Mouse (Mus musculus) right cerebral cortex, adult 18-20 months (tissue): ENCODE data around the gene Npnt.

Experiments
- DNase-seq: peaks from one replicate; pipeline ENCODE4 v3.0.0; 2022; ENCODE audit warnings: mixed read lengths

Gene Npnt

DNA sequence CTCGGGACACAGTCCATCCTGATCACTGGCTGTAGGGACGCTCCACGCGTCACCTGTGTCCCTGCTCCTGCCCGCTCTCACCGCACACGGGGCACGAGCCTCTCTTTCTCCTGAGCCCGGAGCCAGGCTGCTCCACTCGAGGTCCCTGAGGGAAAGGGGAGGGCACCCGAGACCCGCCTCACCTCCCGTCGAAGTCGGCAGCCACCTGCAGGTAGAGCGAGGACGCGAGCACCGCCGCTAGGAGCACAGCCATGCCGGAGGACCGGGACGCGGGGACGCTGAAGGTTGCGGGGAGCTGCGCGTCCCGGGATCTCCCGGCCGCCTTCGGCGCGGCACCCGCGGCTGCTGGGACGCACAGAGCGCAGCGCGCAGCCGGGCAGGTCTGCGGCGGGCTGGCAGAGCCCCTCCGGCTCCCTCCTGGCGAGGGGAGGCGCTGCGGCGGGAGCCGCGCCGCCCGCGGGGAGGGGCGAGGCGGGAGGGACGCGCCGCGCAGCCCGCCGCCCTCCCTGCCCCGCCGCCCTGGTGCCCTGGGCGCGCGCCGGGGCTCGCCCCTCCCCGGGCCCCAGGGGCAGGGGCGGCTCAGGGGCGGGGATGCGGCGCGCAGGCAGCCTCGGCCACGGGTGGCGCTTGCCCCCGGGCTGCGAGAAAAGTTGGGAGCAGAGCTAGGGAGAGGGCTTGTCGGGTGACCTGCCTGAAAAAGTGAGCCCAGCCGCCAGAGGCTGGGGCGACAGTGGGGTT is at the start of gene Npnt:
Gene Npnt (minus strand): TSS at position 501 of the 738 bp plus-strand sequence.
- peak; percentile 19 for DNase-seq

DNA sequence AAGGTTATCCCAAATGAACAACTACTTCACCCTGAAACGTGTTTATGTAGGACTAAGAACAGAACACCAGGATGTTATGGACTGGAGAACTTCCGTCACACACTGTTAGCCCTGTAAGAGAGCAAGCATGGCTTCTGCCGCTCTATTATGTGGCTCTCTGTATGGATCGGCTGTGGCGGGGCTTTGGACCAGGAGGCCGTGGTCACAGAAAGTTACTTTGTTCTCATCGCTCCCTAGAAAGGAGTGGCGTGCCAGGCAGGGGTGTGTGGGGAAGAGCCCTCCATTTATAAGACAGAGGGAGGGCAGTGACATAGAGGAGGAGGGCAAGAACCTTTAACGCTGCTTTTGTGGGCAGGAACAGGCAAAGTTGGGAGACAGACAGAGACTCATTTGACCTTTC is 46.2 kb upstream of the Npnt start:
- DNase-seq, result no peak

DNA sequence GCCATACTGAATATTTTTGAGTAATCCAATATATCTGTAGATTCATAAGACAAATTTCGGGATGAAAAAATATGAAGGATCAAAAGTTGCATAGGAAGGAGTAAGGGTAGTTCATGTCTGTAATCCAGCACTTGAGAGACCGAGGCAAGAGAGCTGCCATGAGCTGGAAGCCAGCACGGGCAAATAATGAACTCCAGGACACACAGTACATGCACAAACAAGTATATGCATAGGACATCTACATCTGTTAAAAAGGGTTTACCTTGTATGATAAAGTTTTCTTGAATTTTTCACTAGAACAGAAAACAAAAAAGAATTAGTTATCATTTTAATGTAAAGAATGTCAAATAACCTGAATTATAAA is 45.8 kb upstream of the Npnt start:
- no peak for DNase-seq

DNA sequence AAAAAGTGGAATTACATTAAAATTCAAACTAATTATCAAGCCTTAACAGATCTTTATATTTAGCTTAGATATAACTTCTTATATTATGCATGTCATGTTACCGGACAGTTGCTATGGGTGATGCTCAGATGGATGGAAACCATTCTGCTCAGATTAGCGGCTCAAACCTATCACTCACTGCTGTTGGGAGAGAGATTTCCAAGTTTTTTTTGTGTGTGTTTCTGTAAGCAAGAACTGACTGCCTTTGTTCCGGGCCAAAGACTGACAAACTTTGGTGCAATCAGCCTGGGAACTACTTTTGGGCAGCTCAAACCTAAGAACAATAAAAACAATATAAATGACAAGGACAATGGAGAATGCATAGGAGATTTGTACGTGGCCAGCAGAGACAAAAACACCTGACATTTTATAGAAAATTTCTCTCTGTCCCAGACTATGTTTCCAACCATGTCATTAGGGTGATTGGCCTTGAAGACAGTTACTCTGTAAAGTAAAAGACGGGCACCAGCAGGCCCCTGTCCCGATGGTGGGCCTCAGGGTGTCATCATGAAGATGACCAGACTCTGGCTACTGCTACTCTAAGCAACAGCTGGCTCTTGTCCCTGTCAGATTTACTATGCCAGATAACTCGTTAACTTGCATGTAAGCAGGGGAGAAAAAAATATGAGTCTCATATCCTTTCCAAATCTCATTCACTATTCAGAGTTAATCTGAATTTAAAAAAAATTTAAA is 45.2 kb upstream of the Npnt start:
- DNase-seq, result no peak

DNA sequence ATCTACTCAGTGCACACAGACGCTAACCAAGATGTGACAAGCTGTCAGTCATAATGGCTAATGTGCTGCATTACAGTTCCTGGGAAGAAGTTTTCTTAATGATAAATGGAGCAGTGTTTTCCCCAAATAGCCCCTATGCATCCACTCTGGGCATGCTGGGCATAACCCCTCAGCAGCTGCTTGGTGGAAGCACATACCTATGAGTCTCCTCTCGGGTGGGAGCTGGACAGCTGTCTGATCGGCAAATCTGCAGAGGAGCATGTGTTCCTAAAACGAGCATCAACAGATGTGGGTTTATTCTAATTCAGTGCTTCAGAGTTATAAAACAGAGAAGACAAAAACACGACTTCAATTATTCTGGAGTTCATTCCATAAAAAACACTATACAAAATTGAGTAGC is 36.1 kb upstream of the Npnt start:
- no peak for DNase-seq

DNA sequence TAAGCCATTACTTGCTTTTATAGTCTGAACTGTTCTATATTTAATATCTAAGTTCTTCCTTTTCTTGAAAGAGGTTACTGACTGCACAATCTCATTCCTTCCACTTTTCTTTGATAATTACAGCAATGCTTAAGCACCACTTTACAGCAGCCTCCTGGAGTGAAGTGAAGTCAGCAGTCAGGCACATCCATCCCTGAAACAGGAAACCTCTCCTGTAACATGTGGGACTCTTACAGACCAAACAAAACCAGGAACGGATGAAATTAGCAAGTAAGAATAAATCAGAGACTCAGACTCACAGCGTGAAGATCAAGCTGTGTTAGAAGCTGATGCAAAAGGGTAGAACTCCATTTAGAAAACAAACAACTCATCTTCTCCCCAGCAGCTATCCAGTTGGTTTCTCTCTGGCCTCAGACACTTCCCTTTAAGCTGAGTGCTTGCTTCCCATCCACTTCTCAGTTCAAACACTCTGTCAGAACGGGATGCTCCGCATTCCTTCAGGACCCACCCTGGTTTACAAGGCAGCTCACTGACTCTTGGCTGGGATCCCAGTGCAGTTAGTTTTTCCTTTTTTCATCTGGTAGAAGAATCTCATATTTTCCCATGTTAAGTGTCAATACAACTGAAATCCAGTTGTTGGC is 33.9 kb upstream of the Npnt start:
- no peak for DNase-seq

DNA sequence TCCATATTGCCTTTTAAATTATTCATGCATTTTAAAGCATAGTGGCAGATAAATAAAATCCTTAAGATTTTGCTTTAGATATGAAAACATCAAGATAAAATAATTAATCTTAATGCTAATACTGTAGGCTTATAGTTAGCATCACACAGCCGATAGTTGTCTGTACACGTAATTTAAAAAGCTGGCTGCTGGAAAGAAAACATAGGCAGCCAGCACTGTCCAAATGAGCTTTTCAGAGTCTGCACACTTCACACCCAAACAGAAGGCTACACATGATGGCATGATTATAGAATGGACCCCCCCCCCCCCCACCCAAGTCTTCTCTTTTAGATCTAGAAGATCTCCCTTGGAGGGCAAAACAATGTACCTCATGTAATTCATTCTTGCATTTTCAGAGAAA is 31.9 kb upstream of the Npnt start:
- no peak for DNase-seq

DNA sequence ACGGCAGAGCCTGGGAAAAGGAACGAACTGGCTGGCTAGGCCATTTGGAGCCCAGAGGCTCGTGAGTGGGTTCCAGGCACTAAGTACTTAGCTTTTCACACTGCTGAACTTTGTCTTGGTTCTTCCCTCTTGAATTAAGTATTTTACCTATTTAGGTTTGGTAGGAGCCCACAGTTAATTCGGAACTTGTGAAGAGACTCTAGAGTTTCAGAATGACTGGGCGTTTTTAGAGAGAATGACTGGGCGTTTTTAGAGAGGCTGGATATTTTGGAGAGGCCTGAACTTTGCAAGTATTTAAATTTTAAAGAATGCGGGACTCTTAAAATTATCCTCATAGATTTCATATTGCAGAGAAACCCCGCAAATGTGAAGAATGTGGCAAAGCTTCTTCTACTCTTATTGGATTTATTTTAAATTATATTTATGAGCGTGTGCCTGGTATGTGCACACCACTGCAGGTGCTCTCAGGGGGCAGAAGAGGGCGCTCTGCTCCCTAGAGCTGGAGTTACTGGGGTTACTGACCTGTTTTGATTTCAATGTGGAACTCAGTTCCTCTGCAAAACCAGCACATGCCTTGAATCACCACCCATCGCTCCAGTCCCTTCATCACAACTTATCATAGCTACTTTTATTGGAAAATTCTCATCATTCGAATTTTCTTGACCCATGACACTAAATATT is 29.8 kb upstream of the Npnt start:
- no peak for DNase-seq

DNA sequence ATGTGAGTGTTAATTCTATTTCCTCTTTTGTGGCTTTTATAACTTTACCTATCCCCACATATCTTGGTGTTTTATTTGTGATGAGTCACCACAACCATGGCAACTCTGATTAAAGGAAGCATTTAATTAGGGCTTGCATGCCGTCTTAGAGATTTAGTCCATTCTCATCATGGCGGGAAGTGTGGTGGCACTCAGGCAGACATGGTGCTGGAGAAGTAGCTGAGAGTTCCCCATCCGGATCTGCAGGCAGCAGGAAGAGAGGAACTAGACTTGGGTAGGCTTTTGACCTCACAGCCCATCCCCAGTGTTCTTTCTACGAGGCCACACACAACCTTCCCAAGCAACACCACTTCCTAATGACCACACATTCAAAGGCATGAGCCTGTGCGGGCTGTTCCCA is 16.2 kb upstream of the Npnt start:
- DNase-seq, result no peak

DNA sequence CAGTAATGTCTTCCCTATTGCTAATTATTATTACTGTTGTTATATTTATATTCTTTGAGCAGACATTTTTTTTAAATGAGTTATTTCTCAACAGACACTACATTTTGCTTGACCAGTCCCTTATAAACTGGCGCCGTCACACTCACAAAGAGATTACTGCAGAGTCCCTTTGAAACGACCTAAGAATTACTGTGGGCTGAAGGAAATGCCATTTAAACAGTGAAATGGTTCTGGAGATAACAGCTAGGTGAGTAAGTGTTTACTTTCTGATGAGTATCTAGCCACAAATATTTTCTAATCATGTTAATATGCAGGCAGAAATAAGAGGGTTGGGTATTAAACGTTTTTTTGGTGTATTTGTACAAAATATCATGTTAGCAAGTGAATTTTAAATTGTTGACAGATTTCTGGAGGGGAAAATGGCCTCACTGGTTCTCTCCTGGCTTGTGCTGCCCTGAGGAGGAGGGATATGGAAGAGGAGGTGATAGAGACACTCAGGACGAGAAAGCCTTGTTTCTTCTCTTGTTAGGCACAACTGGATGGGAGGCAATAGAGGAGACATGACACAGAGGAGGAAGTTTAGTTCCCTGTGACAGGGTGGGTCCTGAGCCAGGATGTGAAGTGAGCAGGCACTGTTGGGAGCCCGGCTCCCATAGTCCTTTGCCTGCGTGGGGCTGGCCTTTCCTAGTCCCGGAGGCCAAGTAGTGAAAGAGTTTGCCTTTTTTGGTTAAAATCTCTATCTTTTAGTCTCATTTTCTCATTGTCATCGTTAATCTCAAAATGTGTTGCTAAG is 14.8 kb upstream of the Npnt start:
- no peak for DNase-seq

DNA sequence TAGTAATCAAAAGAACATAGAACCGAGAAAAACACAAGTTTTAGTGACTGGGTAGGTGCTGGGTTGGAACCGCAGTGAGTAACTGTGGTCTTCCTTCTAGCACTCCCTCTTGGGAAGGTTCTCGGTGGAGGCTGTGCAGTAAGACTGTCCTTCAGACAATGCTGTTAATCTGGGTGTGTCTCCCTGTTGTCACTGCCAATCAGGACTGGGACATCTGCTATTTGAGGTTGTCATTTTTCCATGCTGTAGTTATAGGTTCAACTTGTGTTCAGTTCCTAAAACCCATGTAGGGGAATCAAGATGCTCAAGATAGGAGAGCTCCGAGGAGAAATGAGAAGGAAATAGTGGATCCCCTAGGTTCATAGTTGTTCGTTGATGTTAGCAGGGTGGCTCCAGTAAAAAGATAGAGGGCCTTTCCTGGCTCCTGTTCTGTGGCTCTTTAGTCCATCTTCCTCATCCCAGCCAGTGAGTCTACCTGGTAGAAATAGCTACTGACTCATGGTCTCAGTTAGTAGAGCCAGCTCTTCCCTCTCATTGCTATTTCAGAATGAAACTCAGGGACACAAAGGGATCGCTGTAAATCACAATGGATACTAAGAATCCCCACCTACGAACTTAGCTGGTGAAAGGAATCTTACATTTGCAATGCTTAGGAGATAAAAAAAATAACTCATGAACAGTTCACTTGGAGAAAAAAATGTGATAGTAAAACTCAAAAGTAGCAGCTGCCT is 12.7 kb upstream of the Npnt start:
- no peak for DNase-seq

DNA sequence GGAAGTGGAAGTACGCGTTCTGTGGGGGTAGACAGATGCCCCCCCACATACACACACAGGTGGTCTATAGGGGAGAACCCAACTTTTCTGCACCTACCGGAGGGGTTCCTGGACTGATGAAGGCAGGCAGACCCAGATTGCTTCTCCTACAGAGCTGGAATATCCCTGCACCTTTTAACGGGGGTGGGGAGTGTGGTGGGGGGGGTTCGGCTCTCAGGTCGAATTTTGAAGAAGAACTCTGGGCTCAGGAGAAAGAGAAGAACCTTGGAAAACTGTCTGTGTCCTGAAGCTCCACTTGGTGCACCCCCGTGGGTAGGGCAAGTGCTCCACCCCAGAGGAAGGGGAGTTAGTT is 414 bp upstream of the Npnt start:
- DNase-seq, result no peak

DNA sequence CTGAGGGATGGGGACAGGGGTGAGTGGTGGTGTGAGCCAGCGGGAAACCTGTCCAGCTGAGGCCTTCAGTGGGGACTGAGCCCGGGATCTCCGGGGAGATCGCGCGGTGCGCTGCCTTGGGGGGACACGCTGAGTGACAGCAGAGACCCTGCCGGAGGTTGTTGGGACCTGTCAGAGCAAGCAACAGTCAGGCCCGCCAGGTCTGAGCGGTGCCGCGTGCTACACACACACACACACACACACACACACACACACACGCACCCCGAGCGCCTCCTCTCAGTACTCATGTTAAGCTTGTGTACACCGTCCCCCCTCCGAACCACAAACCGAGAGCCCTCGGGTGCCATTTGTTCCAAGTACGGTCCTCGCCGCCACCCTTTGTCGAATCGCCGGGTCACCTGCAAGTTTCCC is 706 bp downstream of the Npnt start:
- no peak for DNase-seq

DNA sequence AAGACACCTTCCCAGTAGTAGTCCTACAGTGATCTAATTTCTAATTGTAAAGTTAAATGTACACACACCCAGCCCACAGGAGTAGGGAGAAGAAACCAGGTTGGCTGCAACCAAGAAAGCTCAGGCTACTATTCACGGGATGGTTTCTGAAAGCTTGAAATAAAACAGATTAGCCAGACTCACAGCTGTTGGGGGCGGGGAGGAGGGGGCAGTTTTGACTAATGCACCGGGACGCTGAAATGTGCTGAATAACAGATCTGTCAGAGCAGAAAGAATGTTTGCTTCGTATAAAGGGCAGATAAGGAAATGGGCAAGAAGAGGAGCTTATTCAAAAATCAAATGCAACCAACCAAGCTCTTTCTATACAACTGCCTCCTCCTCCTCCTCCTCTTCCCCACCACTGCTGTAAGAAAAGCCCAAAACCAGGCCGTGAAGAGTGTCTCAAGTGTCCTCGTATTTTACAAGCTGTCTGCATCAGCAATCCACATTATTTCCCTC is 1.7 kb downstream of the Npnt start:
- DNase-seq, result no peak

DNA sequence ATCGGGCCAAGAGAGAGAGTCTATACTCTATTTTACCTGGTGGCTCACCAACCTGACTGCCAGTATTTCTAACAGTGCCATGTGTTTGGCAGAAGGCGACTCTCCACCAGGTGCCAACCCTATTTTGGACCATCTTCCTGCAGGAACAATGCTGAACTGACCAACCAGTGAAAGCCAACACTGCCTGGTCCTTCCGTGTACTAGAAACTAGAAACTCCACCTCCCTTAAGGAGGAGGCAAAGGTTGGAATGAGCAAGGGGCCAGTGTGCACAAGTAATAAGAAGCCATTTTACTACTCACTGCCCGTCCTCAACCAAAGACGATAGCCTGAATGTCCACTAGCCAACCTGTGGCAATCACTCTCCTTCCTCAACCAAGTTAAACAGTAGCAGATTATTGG is 4.0 kb downstream of the Npnt start:
- DNase-seq, result no peak

DNA sequence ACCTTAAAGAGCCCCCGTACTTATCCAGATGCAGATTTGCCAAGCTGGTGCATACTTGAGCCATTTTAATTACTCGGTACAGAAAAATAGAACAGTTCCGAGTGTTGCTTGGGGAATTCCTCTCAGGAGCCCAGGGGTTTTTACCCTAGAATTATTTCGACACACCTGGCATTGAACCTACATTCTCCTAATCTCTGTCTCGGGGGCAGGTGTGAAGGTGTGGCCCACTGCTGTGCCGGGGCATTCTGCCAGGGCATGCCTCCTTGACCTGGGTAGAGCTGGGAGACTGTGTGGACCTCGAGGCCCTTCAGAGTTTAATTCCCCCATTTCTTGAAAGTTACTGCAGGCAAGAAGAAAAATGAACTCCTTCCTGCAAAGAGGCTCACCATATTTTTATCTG is 4.4 kb downstream of the Npnt start:
- DNase-seq, result no peak

DNA sequence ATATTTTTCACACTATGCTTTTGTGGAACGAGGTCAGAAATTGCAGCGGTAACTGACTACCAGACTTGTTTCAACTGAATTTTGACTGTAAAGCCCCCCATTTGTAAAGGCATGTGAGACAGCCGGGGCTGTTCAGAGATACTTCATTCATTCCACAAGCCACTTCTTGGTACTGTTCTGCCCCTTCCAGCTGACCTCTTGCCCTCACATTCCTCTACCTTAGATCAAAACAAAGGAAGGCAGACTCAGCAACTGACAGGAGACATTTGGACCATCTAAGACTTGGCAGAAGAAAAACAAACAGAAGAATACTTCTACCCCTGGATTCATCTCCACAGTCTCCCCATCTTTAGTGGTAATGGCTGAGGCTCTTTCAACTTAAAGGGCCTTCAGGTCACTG is 5.5 kb downstream of the Npnt start:
- DNase-seq, result no peak

DNA sequence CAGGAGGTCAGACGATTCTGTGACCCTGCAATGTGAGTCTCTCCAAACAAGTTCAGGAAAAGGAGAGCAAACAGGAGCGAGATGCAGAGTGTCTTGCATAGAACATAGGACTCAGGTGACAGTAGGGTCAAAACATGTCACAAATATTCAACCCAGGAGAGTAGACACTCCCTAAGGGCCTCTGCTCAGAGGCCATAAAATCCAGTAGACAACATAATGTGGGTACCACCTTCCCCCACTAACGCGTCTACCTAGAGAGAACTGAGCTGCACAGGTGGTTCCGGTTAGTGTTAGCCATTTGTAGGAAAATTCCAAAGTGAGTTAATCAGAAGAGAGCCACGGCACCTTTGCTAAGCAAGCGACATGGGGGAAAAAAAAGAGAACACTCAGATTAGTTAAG is 5.9 kb downstream of the Npnt start:
- no peak for DNase-seq

DNA sequence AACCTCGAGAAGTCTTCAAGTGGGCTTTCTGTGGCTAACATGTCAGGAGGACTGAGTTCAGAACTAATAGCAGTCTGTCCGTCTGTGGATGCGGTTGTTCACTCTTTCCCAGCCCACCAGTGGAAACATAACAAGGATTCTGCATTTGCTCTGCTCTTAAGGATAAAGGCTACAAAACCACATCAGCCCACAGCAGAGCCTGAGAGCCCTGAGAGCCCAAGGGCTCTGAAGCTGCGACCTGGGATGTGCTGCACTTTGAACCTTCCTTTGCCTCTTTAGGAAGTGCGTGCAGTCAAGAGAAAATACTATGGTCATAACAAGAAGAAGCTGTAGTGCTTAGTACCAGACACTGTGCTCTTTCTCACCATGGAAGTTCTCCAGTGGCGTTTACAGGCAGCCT is 7.3 kb downstream of the Npnt start:
- DNase-seq, result no peak

DNA sequence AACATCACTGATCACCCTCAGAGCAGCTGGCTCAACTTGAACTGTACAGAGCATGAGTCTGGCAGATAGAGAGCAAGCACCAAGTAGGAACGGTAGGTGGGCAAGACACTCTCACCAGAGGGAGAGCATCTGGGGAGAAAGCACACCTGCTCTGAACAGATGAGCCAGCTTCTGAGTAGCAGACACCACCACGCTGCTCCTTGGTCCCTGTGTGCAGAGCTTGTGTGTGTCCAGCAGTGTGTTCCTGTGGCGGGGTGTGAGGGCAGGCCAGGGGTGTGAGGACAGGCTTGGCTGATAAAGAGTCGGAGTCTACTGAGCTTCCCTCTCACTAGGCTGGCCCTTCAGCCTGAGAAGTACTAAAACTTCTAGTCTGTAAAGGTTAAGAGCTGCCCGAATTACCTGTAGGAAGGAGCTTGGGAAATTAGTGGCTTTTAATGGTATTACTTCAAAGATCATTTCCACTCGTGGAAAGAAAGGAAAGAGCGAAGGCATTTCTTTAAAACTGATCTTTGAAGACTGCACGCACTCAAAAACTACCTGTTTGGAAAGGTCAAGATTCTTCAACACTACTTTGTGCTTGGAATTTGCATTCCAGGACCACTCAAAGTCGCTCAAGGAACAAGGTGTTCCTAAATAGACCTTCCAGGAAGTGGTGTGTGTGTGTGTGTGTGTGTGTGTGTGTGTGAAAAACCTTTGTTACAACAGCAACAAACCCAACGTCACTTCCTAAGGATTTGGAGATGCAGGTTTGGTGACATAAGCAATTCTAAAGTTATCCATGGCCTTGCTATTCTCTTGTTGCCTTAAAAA is 9.7 kb downstream of the Npnt start:
- DNase-seq, result no peak

DNA sequence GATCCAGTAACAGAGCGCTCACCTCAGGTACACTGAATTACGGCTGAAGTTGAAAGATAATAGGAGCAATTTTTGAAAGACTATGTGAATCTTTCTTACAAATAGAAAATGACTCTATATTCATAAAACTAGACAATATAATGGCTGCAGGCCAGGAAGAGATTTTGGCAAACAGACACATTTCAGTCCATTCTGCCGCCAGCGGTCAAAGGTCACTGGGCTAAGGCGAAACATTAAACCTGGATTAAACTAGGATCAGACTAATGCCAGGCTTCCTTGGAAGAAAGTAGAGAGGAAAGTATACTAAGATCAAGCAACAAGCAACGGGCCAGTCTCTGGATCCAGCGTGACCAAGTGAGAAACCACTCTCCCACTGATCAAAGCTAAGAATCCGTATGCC is 11.1 kb downstream of the Npnt start:
- no peak for DNase-seq
